Mouse (Mus musculus) forebrain, embryonic 16.5 days (tissue): ENCODE data around the gene Kncn. TPM values are rescaled to one million over a fixed set of nuclear protein-coding genes. Genes with fewer than 3 reads are reported as not detected.

Source experiments
- ATAC-seq: fragments of 200-750 bp; cut with Nextera tagmentation; 2 replicates; pipeline ENCODE4 v1.8.0; 2017; ENCODE audit warnings: mild to moderate bottlenecking, moderate library complexity
- H3K27ac ChIP-seq: fragments of 300-500 bp; sonication (generic); 2 replicates; pipeline ENCODE4 v1.5.1; 2014; ENCODE audit warnings: low read length, control low read depth
- H3K27me3 ChIP-seq: fragments of 300-500 bp; sonication (generic); replicated peaks from 2 replicates; pipeline ENCODE4 v1.6.1; 2014; ENCODE audit warnings: low read length; ENCODE audit not compliant: control insufficient read depth, insufficient read depth
- H3K36me3 ChIP-seq: fragments of 300-500 bp; sonication (generic); 2 replicates; pipeline ENCODE4 v1.6.1; 2014; ENCODE audit not compliant: control insufficient read depth, insufficient read depth
- H3K4me1 ChIP-seq: fragments of 300-500 bp; sonication (generic); replicated peaks from 2 replicates; pipeline ENCODE4 v1.6.1; 2014; ENCODE audit warnings: low read length; ENCODE audit not compliant: control insufficient read depth, insufficient read depth
- H3K4me2 ChIP-seq: fragments of 300-500 bp; sonication (generic); 2 replicates; pipeline ENCODE4 v1.6.1; 2014; ENCODE audit warnings: mild to moderate bottlenecking, low read length, control low read depth
- H3K4me3 ChIP-seq: fragments of 300-500 bp; sonication (generic); replicated peaks from 2 replicates; pipeline ENCODE4 v1.5.1; 2014; ENCODE audit warnings: mild to moderate bottlenecking, low read length, control low read depth
- H3K9ac ChIP-seq: fragments of 300-500 bp; sonication (generic); replicated peaks from 2 replicates; pipeline ENCODE4 v1.6.1; 2014; ENCODE audit warnings: low read depth, low read length, control low read depth
- H3K9me3 ChIP-seq: fragments of 300-500 bp; sonication (generic); 2 replicates; pipeline ENCODE4 v1.6.1; 2016; ENCODE audit warnings: low read length; ENCODE audit not compliant: control insufficient read depth
- WGBS: fragments of 180-500 bp; shearing (Covaris S2); extraction: QIAGEN DNeasy Blood & Tissue Kit; methylation state at CpG from one replicate; pipeline ENCODE4 v1.1.7; 2014; 5-methylcytosine and 5-hydroxymethylcytosine counted together
- polyA plus RNA-seq: library from polyadenylated mRNA; unstranded; fragments of >200 nt; fragmentation: Nextera tagmentation; extraction: Ambion mirVana; gene quantifications from 2 replicates; pipeline ENCODE4 v1.2.1, GENCODE M21; 2015

The Kncn gene
- 0.18 TPM in 1 of 2 replicates, not detected in the other for polyA plus RNA-seq

DNA sequence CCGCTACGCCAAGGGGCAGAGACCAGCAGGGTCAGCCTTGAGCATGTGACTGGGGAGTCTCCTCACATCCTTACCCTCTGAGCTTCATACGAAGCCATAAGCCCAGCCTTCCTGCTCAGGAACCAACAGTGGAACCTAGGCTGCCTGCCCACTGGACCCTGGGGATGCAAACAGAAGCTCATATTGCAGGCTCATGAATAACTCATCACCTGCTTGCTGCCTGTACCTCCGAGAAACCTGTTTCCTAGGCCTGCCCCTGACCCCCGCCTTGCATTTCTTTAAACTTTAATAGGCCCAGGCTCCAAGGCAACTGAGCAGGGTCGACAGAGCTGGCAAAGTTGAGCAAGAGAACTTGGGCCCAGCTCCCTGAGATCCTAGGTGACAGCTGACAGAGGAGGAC, at the start of gene Kncn:
Gene Kncn, plus strand, starts transcription at position 379 of the 400 bp plus-strand sequence.
- Histone ChIP-seq H3K36me3 (no peaks in the 10 kb centered on the region), H3K9me3 (no peaks in the 10 kb centered on the region), H3K27me3 (no peaks in the 10 kb centered on the region), H3K4me1 (peaks cover 10% of the 10 kb centered on the region), H3K9ac (no peak within 1 kb of the TSS), H3K4me2 (no peak within 1 kb of the TSS), H3K27ac (no peak within 1 kb of the TSS), H3K4me3 (no peak within 1 kb of the TSS)
- no peak for ATAC-seq
- WGBS: 75% methylated on average over 6 of the region's 6 CpGs

GRCm38 (mm10) chr4:115835576-115835975, 48.6 kb upstream of the Kncn start:
- H3K27ac ChIP-seq: no peak overlapping the region
- H3K27me3 ChIP-seq: no peaks in the 10 kb centered on the region
- peaks cover 6% of the 10 kb centered on the region for H3K4me1 ChIP-seq
- H3K36me3 ChIP-seq: no peaks in the 10 kb centered on the region
- no peak overlapping the region for H3K9ac ChIP-seq
- 79% methylated on average over 2 of the region's 2 CpGs for WGBS
- H3K4me3 ChIP-seq: no peak overlapping the region
- no peak overlapping the region for H3K4me2 ChIP-seq
- no peak for ATAC-seq
- no peaks in the 10 kb centered on the region for H3K9me3 ChIP-seq

- H3K4me2 ChIP-seq: no peak overlapping the region
- H3K4me3 ChIP-seq: no peak overlapping the region
- no peak overlapping the region for H3K27ac ChIP-seq
- peaks cover 6% of the 10 kb centered on the region for H3K4me1 ChIP-seq
- no peaks in the 10 kb centered on the region for H3K27me3 ChIP-seq
- no peaks in the 10 kb centered on the region for H3K36me3 ChIP-seq
- WGBS: 45% methylated on average over 4 of the region's 4 CpGs
- H3K9ac ChIP-seq: no peak overlapping the region
- H3K9me3 ChIP-seq: no peaks in the 10 kb centered on the region
- no peak for ATAC-seq
Measured at GRCm38 (mm10) chr4:115838196-115838595, 46.0 kb upstream of the Kncn start.

DNA sequence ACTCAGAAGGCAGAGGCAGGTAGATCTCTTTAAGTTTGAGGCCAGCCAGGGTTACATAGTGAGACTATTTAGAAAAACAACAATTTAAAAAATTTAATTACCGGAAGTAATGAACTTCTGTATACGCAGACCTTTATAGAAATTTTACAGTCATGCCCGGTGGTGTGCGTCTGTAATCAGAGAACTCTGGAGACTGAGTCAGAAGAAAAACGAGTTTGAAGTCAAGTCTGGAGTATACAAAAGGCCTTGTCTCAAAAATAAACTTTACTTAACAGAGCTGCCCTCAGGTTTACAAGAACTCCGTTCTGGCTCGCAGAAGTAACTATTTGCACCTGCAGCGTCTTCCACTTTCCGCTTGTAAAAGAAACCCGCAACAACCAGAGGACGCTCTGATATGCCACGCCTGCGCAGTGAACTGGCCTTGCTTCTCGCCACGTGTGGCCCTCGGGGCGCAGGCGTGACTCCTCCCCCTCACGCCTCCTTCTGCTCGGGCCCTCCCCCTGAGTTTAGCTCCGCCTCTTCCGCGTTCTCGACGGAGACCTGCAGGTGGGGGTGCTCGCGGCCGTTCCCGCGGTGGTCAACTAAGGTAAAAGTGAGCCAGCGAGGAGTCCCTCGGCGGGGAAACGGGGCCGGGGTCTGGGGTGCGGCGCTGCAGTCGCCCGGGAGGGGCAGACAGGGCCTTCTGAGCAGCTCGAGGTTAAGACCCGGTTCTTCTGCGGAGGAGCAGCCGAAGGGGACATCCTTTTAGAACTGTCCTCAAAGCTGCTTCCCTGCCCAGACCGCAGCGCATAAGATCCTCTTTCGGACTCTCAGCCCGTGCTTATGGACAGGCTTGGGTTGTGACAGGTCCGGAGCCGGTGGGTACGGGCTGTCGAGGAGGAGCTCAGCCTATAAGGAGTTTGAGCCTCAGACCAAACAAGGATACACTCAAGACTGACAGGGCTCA, 45.2 kb upstream of the Kncn start, which contains the start of gene Mknk1:
Gene Mknk1, plus strand, starts transcription at position 503 of the 946 bp plus-strand sequence.
- Histone ChIP-seq H3K9ac (peak within 1 kb of the TSS; percentile 59), H3K4me2 (peak within 1 kb of the TSS; percentile 50), H3K36me3 (no peaks in the 10 kb centered on the region), H3K27ac (no peak within 1 kb of the TSS), H3K4me3 (peak within 1 kb of the TSS; percentile 66), H3K27me3 (no peaks in the 10 kb centered on the region), H3K4me1 (peaks cover 6% of the 10 kb centered on the region), H3K9me3 (no peaks in the 10 kb centered on the region)
- 2% methylated on average over 51 of the region's 51 CpGs for WGBS
- ATAC-seq: peak; percentile 97

GRCm38 (mm10) chr4:115839956-115840355, 44.2 kb upstream of the Kncn start:
- Histone ChIP-seq H3K36me3 (no peaks in the 10 kb centered on the region), H3K27ac (no peak overlapping the region), H3K9me3 (no peaks in the 10 kb centered on the region), H3K4me3 (no peak overlapping the region), H3K9ac (no peak overlapping the region), H3K4me1 (peaks cover 6% of the 10 kb centered on the region), H3K4me2 (peak overlapping the region; percentile 50; the same call in 1 of the 2 replicates), H3K27me3 (no peaks in the 10 kb centered on the region)
- no peak for ATAC-seq
- 59% methylated on average over 4 of the region's 4 CpGs for WGBS

DNA sequence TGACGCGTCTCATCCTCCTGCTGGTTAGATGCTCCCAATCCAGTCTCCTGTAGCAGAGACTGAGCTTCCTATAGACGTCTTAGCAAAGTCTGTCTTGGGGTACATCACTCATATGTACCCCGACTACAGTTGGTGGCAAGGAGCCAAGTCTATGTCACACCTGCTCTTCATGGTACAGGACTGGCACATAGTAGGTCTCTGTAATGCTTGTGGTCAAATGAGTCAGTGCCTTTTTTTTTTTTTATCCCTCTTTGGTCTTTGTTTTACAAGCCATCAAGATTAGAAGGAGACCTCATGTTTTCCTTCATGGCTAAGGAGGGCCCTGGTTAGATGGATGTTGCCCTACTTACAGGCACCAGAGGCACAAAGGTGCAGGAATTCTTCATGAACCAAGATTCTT, 43.4 kb upstream of the Kncn start:
- Histone ChIP-seq H3K36me3 (no peaks in the 10 kb centered on the region), H3K4me2 (no peak overlapping the region), H3K9me3 (no peaks in the 10 kb centered on the region), H3K9ac (no peak overlapping the region), H3K27ac (no peak overlapping the region), H3K4me3 (no peak overlapping the region), H3K27me3 (no peaks in the 10 kb centered on the region), H3K4me1 (peaks cover 6% of the 10 kb centered on the region)
- 90% methylated on average over 4 of the region's 4 CpGs for WGBS
- no peak for ATAC-seq

- H3K27me3 ChIP-seq: no peaks in the 10 kb centered on the region
- 52% methylated on average over 2 of the region's 2 CpGs for WGBS
- ATAC-seq: no peak
Measured at GRCm38 (mm10) chr4:115846656-115847055, 37.5 kb upstream of the Kncn start.

DNA sequence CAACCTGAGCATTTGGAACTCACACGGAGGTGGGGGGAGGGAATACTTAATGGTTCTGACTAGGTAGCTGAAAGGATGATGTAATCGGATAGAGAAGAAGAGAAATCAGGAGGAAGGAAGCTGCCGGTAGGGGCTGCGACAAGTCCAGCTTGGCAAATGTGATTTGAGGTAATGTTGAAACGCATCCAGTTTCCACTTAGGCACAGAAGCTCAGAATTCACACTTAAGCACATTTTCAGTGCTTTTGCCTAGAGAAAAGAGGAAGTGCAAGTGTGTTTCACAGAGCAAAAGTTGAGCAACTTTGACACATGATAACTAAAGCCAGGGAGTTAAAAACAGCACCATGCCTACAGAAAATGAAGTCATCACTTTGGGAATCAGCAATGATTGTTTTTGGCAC, 36.8 kb upstream of the Kncn start:
- H3K27ac ChIP-seq: no peak overlapping the region

More at GRCm38 (mm10) chr4:115846656-115847055, 37.5 kb upstream of the Kncn start:
- Histone ChIP-seq H3K36me3 (no peaks in the 10 kb centered on the region), H3K9me3 (no peaks in the 10 kb centered on the region), H3K4me2 (no peak overlapping the region), H3K9ac (no peak overlapping the region), H3K4me1 (peaks cover 9% of the 10 kb centered on the region; the same call in 1 of the 2 replicates), H3K4me3 (no peak overlapping the region), H3K27ac (no peak overlapping the region)

GRCm38 (mm10) chr4:115848083-115848482, 36.1 kb upstream of the Kncn start:
- Histone ChIP-seq H3K27me3 (no peaks in the 10 kb centered on the region), H3K4me2 (no peak overlapping the region), H3K4me3 (no peak overlapping the region), H3K9ac (no peak overlapping the region), H3K36me3 (no peaks in the 10 kb centered on the region), H3K9me3 (no peaks in the 10 kb centered on the region), H3K4me1 (peaks cover 9% of the 10 kb centered on the region; the same call in 1 of the 2 replicates), H3K27ac (no peak overlapping the region)
- no peak for ATAC-seq
- WGBS: 100% methylated on average over 1 of the region's 1 CpGs

More for the DNA sequence above, 36.8 kb upstream of the Kncn start:
- Histone ChIP-seq H3K4me3 (no peak overlapping the region), H3K9ac (no peak overlapping the region), H3K9me3 (no peaks in the 10 kb centered on the region), H3K36me3 (no peaks in the 10 kb centered on the region), H3K4me1 (peaks cover 9% of the 10 kb centered on the region; the same call in 1 of the 2 replicates), H3K4me2 (no peak overlapping the region), H3K27me3 (no peaks in the 10 kb centered on the region)
- ATAC-seq: 0 out of 2 replicates have a peak, but pooled peaks have one; percentile 45
- WGBS: 22% methylated on average over 5 of the region's 5 CpGs
